Mouse (Mus musculus): ENCODE data around the gene Ppih. TPM values are rescaled to one million over a fixed set of nuclear protein-coding genes. Genes with fewer than 3 reads are reported as not detected.

Gene Ppih
- 62.0 and 62.5 TPM in 2 replicates for polyA plus RNA-seq (2015; fragmentation: Nextera tagmentation; extraction: Ambion mirVana)

GRCm38 (mm10) chr4:119320131-119320830, at the start of gene Ppih:
TSS of gene Ppih (minus strand) at chr4:119320546.
- peak within 1 kb of the TSS; percentile 90 for H3K4me2 ChIP-seq
- H3K27me3 ChIP-seq: peaks cover 14% of the 10 kb centered on the region
- under 1% methylated on average over 44 of the region's 44 CpGs for WGBS
- peak within 1 kb of the TSS; percentile 88 for H3K27ac ChIP-seq (replicated peaks)
- peaks cover 30% of the 10 kb centered on the region for H3K36me3 ChIP-seq
- peak within 1 kb of the TSS; percentile 74 for H3K4me3 ChIP-seq
- peaks cover 19% of the 10 kb centered on the region for H3K4me1 ChIP-seq (replicated peaks)
- peak within 1 kb of the TSS; percentile 73 for H3K9ac ChIP-seq
- peak; percentile 95 for ATAC-seq (ENCODE audit: low read depth)
- no peaks in the 10 kb centered on the region for H3K9me3 ChIP-seq

DNA sequence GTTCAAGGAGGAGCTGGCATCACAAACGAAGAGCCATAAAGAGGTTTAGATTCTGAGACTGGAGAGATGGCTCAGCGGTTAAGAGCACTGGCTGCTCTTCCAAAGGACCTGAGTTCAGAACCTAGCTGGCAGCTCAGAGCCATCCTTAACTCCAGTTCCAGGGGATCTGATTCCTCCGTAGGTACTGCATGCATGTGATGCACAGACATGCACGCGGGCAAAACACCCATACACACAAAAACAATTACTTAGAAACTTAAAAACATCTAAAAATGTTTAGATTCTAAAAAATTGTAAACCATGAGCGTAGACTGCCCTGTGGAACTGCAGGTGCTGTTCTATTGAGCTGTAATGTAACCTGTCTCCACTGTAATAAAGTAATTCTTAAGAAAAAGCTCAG, 49.1 kb upstream of the Ppih start:
- no peak overlapping the region for H3K9ac ChIP-seq
- H3K9me3 ChIP-seq: no peaks in the 10 kb centered on the region
- H3K27ac ChIP-seq (replicated peaks): no peak overlapping the region
- no peaks in the 10 kb centered on the region for H3K27me3 ChIP-seq
- ATAC-seq (ENCODE audit: low read depth): no peak
- no peak overlapping the region for H3K4me3 ChIP-seq
- no peaks in the 10 kb centered on the region for H3K4me1 ChIP-seq (replicated peaks)
- WGBS: 88% methylated on average over 6 of the region's 6 CpGs
- no peaks in the 10 kb centered on the region for H3K36me3 ChIP-seq
- H3K4me2 ChIP-seq: no peak overlapping the region

GRCm38 (mm10) chr4:119366758-119367526, 46.6 kb upstream of the Ppih start:
- no peak overlapping the region for H3K27ac ChIP-seq (replicated peaks)
- H3K4me1 ChIP-seq (replicated peaks): no peaks in the 10 kb centered on the region
- 70% methylated on average over 4 of the region's 4 CpGs for WGBS
- H3K27me3 ChIP-seq: no peaks in the 10 kb centered on the region
- no peak overlapping the region for H3K9ac ChIP-seq
- no peak for ATAC-seq (ENCODE audit: low read depth)
- no peaks in the 10 kb centered on the region for H3K9me3 ChIP-seq
- H3K4me3 ChIP-seq: no peak overlapping the region
- H3K4me2 ChIP-seq: no peak overlapping the region
- H3K36me3 ChIP-seq: no peaks in the 10 kb centered on the region

GRCm38 (mm10) chr4:119362231-119362630, 41.9 kb upstream of the Ppih start:
- 79% methylated on average over 3 of the region's 3 CpGs for WGBS
- no peaks in the 10 kb centered on the region for H3K27me3 ChIP-seq
- no peaks in the 10 kb centered on the region for H3K9me3 ChIP-seq
- H3K27ac ChIP-seq (replicated peaks): no peak overlapping the region
- no peak overlapping the region for H3K4me3 ChIP-seq
- H3K4me1 ChIP-seq (replicated peaks): peaks cover 9% of the 10 kb centered on the region; the same call in 1 of the 2 replicates
- no peak overlapping the region for H3K4me2 ChIP-seq
- H3K36me3 ChIP-seq: no peaks in the 10 kb centered on the region
- no peak for ATAC-seq (ENCODE audit: low read depth)
- no peak overlapping the region for H3K9ac ChIP-seq

DNA sequence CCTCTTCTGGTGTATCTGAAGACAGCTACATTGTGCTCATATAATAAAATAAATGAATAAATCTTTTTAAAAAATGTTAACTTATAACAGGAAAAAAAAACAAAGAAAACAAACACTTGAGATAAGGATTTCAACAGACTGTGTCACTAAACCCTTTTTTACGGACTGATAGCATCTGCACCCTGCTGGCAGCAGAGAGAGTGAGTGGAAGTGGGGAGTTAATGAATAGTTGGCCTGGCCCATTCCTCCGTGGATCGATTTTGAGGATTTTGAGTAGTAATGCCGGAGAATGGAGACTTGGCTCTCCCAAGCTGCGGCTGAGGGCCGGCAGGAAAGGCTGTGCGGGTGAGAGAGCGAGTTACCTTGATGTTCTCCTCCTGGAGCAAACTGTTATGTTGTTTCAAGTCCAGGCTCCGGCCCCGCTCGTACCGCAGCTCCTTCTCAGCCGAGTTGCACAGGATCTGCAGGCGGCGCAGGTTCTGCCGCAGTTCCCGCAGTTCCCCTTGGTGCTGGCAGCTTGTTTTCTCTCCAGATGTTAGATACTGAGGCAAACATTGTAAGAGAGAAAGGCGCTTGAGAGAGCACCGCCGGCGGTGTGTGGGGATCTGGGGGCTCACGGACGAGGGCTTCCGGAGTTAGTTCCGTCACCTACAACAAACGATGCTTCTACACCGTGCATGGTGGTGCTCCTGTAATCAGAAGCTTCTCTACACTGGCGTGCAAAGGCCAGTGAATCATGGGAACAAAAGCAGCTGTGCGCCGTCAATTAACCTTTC, 39.0 kb upstream of the Ppih start:
- 7% methylated on average over 30 of the region's 30 CpGs for WGBS
- no peaks in the 10 kb centered on the region for H3K36me3 ChIP-seq
- H3K9ac ChIP-seq: peak overlapping the region; percentile 70
- H3K4me3 ChIP-seq: peak overlapping the region; percentile 40
- ATAC-seq (ENCODE audit: low read depth): peak; percentile 81
- H3K9me3 ChIP-seq: no peaks in the 10 kb centered on the region
- H3K4me1 ChIP-seq (replicated peaks): peaks cover 9% of the 10 kb centered on the region; the same call in 1 of the 2 replicates
- peak overlapping the region; percentile 81 for H3K27ac ChIP-seq (replicated peaks)
- H3K27me3 ChIP-seq: no peaks in the 10 kb centered on the region
- peak overlapping the region; percentile 62 for H3K4me2 ChIP-seq

GRCm38 (mm10) chr4:119345508-119345907, 25.2 kb upstream of the Ppih start:
- 95% methylated on average over 6 of the region's 6 CpGs for WGBS
- Histone ChIP-seq H3K9ac (no peak overlapping the region), H3K4me2 (no peak overlapping the region), H3K9me3 (no peaks in the 10 kb centered on the region), H3K4me3 (no peak overlapping the region), H3K4me1 (replicated peaks) (no peaks in the 10 kb centered on the region), H3K36me3 (peaks cover 15% of the 10 kb centered on the region), H3K27ac (replicated peaks) (no peak overlapping the region), H3K27me3 (no peaks in the 10 kb centered on the region)
- ATAC-seq (ENCODE audit: low read depth): no peak

GRCm38 (mm10) chr4:119338861-119339361, 18.6 kb upstream of the Ppih start:
- H3K36me3 ChIP-seq: no peaks in the 10 kb centered on the region
- under 1% methylated on average over 10 of the region's 10 CpGs for WGBS
- peaks cover 19% of the 10 kb centered on the region for H3K4me1 ChIP-seq (replicated peaks)
- peak; percentile 96 for ATAC-seq (ENCODE audit: low read depth)
- H3K4me3 ChIP-seq: peak overlapping the region; percentile 24
- H3K4me2 ChIP-seq: peak overlapping the region; percentile 50
- H3K9ac ChIP-seq: peak overlapping the region; percentile 57
- H3K27me3 ChIP-seq: no peaks in the 10 kb centered on the region
- no peaks in the 10 kb centered on the region for H3K9me3 ChIP-seq
- peak overlapping the region; percentile 88 for H3K27ac ChIP-seq (replicated peaks)

DNA sequence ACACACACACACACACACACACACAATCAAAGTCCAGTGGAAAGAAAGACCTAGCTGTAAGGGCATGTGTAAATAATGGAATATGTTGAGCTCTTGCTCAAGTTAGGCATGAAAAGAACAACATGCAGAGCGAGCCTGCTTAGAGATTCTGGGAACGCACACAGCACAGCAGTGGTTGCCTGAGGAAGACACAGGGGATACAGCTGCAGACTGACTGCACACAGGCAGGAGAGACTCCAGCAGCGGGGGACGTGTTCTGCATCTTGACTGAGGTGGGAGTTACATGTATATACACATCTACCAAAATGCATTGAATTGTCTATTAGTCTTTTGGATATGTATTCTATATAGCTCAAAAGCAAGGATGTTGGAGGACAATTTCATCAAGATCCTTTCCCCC, 18.1 kb upstream of the Ppih start:
- 33% methylated on average over 4 of the region's 4 CpGs for WGBS
- H3K27me3 ChIP-seq: no peaks in the 10 kb centered on the region
- H3K4me3 ChIP-seq: peak overlapping the region; percentile 24
- H3K9ac ChIP-seq: peak overlapping the region; percentile 57
- no peaks in the 10 kb centered on the region for H3K36me3 ChIP-seq
- H3K9me3 ChIP-seq: no peaks in the 10 kb centered on the region
- peak overlapping the region; percentile 88 for H3K27ac ChIP-seq (replicated peaks)
- H3K4me1 ChIP-seq (replicated peaks): peaks cover 19% of the 10 kb centered on the region
- peak overlapping the region; percentile 50 for H3K4me2 ChIP-seq
- peak; percentile 91 for ATAC-seq (ENCODE audit: low read depth)

- Histone ChIP-seq H3K4me3 (no peak overlapping the region), H3K36me3 (no peaks in the 10 kb centered on the region), H3K27ac (replicated peaks) (no peak overlapping the region), H3K9me3 (no peaks in the 10 kb centered on the region), H3K4me1 (replicated peaks) (peaks cover 9% of the 10 kb centered on the region), H3K4me2 (no peak overlapping the region), H3K9ac (no peak overlapping the region), H3K27me3 (no peaks in the 10 kb centered on the region)
- WGBS: 92% methylated on average over 6 of the region's 6 CpGs
- ATAC-seq (ENCODE audit: low read depth): no peak
Observed at GRCm38 (mm10) chr4:119333487-119333886, 13.1 kb upstream of the Ppih start.

DNA sequence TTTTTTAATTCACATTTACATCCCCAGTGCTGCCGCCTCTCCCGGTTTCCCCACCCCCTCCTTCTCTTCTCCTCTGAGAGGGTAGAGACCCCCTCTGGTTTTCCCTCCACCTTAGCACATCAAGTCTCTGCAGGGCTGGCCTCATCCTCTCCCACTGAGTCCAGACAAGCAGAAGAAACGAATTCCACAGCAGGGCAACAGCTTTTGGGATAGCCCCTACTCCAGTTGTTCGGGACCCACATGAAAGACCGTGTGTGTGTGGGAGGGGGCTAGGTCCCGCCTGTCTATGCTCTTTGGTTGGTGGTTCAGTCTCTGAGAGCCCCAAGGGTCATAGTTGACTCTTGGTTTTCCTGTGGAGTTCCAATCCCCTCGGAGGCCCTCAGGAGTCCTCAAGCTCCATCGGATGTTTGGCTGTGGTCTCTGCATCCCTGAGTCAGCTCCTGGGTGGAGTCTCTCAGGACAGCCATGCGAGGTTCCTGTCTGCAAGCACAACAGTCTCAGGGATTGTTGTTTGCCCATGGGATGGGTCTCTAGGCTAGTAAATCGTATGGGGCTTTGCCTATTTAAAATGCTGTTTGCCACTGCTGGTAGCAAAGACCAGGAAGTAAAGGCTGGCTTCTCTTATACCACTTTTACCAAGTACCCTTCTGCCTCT, 677 bp upstream of the Ppih start:
- Histone ChIP-seq H3K9ac (peak overlapping the region; percentile 72), H3K27me3 (peaks cover 14% of the 10 kb centered on the region), H3K27ac (replicated peaks) (peak overlapping the region; percentile 88), H3K36me3 (peaks cover 23% of the 10 kb centered on the region), H3K4me3 (peak overlapping the region; percentile 74), H3K9me3 (no peaks in the 10 kb centered on the region), H3K4me1 (replicated peaks) (peaks cover 19% of the 10 kb centered on the region), H3K4me2 (peak overlapping the region; percentile 90)
- ATAC-seq (ENCODE audit: low read depth): peak; percentile 80
- 26% methylated on average over 10 of the region's 10 CpGs for WGBS

DNA sequence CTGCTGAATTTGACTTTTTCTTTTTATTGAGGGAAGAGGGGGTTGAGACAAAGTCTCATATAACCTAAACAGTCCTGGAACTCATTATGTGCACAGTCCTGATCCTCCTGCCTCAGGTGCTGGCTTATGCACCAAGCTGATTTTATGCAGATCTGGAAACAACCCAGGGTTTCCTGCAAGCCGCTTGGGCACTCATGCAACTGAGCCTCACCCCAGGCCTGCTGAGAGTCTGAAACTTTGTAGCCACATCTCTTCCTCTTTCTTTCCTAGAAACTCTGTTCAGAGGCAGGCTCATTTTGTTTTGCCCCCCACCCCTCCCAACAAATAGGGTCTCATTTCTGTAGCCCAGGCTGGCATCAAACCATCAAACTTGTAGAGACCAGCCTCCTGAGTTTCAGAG, 6.6 kb downstream of the Ppih start:
- ATAC-seq (ENCODE audit: low read depth): no peak
- Histone ChIP-seq H3K4me3 (no peak overlapping the region), H3K36me3 (peaks cover 83% of the 10 kb centered on the region), H3K4me1 (replicated peaks) (no peaks in the 10 kb centered on the region), H3K27ac (replicated peaks) (no peak overlapping the region), H3K4me2 (no peak overlapping the region), H3K9me3 (no peaks in the 10 kb centered on the region), H3K27me3 (no peaks in the 10 kb centered on the region), H3K9ac (no peak overlapping the region)
- 97% methylated on average over 1 of the region's 1 CpGs for WGBS
